13 mouse cellular contexts compared by ENCODE assay signal in genomic region chr19:56292335-56292734, GRCm38 (mm10). TPM values are rescaled to one million over a fixed set of nuclear protein-coding genes. Genes with fewer than 3 reads are reported as not detected.
DNase-seq lines count a peak whose midpoint lies in the region; ATAC-seq and TF ChIP-seq lines count a peak whose summit lies in the region.
"Had no signal": no experiment of that assay in that cellular context is flagged by ENCODE, and none has a peak within 500 bp of the region (broad histone marks: within the 10 kb centered on the region; RNA-seq: fewer than 3 reads in every experiment).

No protein-coding gene starts in this region.

- DNase-seq in embryonic facial prominence, embryonic 10.5 days (ENCODE audit: low spot score): no peak
- DNase-seq in layer of hippocampus, adult 2 months (ENCODE audit: low spot score in 2 of 2): no peak
- DNase-seq in layer of hippocampus, postnatal 14 days (ENCODE audit: low spot score in 2 of 2): no peak
- DNase-seq in thymus, postnatal 4 days: peak; percentile 15
- DNase-seq in thymus, postnatal 10 days (ENCODE audit: low spot score in 2 of 2): no peak
- no peak for DNase-seq in right cerebral cortex, adult 18-20 months
- no peak for DNase-seq in left cerebral cortex, postnatal 14 days (ENCODE audit: low spot score in 2 of 2)
- DNase-seq: cerebellum, postnatal 36 days; thymus, adult 18-20 months had no signal

- no peak overlapping the region for H3K4me2 ChIP-seq in embryonic facial prominence, embryonic 13.5 days
- H3K4me2 ChIP-seq: lung, embryonic 15.5 days had no signal

- peaks cover 18% of the 10 kb centered on the region; the same call in 1 of the 2 replicates for H3K27me3 ChIP-seq in embryonic facial prominence, embryonic 13.5 days
- H3K27me3 ChIP-seq in embryonic facial prominence, embryonic 10.5 days (replicated peaks; ENCODE audit: low read depth, poor library complexity, severe bottlenecking): peaks cover 6% of the 10 kb centered on the region
- H3K27me3 ChIP-seq: lung, embryonic 15.5 days had no signal

- peak; percentile 63 for TF ChIP-seq CTCF in layer of hippocampus, adult 2 months (conservative IDR thresholded peaks at IDR 0.05)

- no peaks in the 10 kb centered on the region for H3K9me3 ChIP-seq in embryonic facial prominence, embryonic 13.5 days
- H3K9me3 ChIP-seq in embryonic facial prominence, embryonic 10.5 days: no peaks in the 10 kb centered on the region
- H3K9me3 ChIP-seq: lung, embryonic 15.5 days had no signal

- WGBS in embryonic facial prominence, embryonic 13.5 days: 68% methylated on average over 9 of the region's 9 CpGs
- 71% methylated on average over 9 of the region's 9 CpGs for WGBS in embryonic facial prominence, embryonic 10.5 days

- H3K4me1 ChIP-seq in embryonic facial prominence, embryonic 13.5 days: peaks cover 49% of the 10 kb centered on the region
- peaks cover 8% of the 10 kb centered on the region; the same call in 1 of the 2 replicates for H3K4me1 ChIP-seq in embryonic facial prominence, embryonic 10.5 days

- intact Hi-C loops in left cerebral cortex, postnatal 14 days (cut with DNase I): no loop called here

- H3K9ac ChIP-seq in embryonic facial prominence, embryonic 13.5 days: no peak overlapping the region
- H3K9ac ChIP-seq: lung, embryonic 15.5 days had no signal

- no peak overlapping the region for H3K4me3 ChIP-seq in embryonic facial prominence, embryonic 13.5 days
- H3K4me3 ChIP-seq in embryonic facial prominence, embryonic 10.5 days: no peak overlapping the region
- H3K4me3 ChIP-seq in layer of hippocampus, adult 2 months: no peak overlapping the region
- H3K4me3 ChIP-seq: lung, embryonic 15.5 days had no signal

- H3K27ac ChIP-seq in embryonic facial prominence, embryonic 13.5 days: peak overlapping the region; percentile 48; the same call in 1 of the 2 replicates
- H3K27ac ChIP-seq in embryonic facial prominence, embryonic 10.5 days (replicated peaks): no peak overlapping the region
- H3K27ac ChIP-seq in layer of hippocampus, adult 2 months: no peak overlapping the region
- H3K27ac ChIP-seq: lung, embryonic 15.5 days had no signal

- ATAC-seq in embryonic facial prominence, embryonic 13.5 days (ENCODE audit: insufficient number of reproducible peaks, insufficient read depth, low FRiP score, low TSS enrichment, low read depth): no peak; the same call in 1 of the 2 replicates

- no peaks in the 10 kb centered on the region for H3K36me3 ChIP-seq in embryonic facial prominence, embryonic 13.5 days
- H3K36me3 ChIP-seq in embryonic facial prominence, embryonic 10.5 days (replicated peaks): no peaks in the 10 kb centered on the region
- H3K36me3 ChIP-seq: lung, embryonic 15.5 days had no signal

RNA-seq across cellular contexts. Expression of gene Habp2, which starts 5.4 kb away (rescaled TPM):
- polyA plus RNA-seq in embryonic facial prominence, embryonic 13.5 days (2015; fragmentation: Nextera tagmentation; extraction: Ambion mirVana): 0.74 TPM in 1 of 2 replicates, not detected in the other
- not detected in 2 replicates for polyA plus RNA-seq in embryonic facial prominence, embryonic 10.5 days (2016; fragmentation: Nextera tagmentation; extraction: Ambion mirVana)
- not detected for total RNA-seq in layer of hippocampus, adult 2 months (2021)
- total RNA-seq in layer of hippocampus, postnatal 14 days (2021): not detected
- not detected for total RNA-seq in left cerebral cortex, postnatal 14 days (2021)
- total RNA-seq: gastrocnemius, postnatal 25 days; heart, postnatal 36 days had no signal
